Mouse (Mus musculus) skeletal muscle tissue, adult 2 months (tissue): Measurements from ENCODE around the gene Qsox1.

Experiments used
- DNase-seq: peaks from one replicate; pipeline ENCODE4 v3.0.0-alpha.2; 2012; ENCODE audit warnings: low read depth, low spot score

The Qsox1 gene

GRCm38 (mm10) chr1:155812581-155813499 is at the start of gene Qsox1:
Qsox1 (minus strand) TSS chr1:155812889.
- peak; percentile 76 for DNase-seq

GRCm38 (mm10) chr1:155854926-155855702 is 42.4 kb upstream of the Qsox1 start:
- no peak for DNase-seq

DNA sequence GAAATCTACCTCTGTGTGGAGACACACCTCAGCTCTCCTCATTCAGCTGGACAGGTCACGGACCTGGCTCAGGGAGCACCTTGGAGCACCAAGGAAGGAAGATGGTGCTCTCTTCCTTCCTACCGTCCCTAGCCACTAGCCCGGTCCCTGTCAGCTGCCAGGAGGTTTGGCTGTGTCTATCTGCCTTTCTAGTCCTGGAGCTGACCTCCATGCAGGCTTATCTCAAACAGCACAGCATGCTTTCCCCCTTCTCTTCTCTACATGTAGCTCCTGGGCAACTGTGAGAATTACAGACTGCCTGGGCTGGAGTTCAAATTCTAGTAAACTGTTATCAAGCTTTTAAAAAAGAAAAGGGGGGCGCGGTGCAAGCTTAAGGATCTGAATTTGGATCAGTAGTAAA is 40.3 kb upstream of the Qsox1 start:
- no peak for DNase-seq

DNA sequence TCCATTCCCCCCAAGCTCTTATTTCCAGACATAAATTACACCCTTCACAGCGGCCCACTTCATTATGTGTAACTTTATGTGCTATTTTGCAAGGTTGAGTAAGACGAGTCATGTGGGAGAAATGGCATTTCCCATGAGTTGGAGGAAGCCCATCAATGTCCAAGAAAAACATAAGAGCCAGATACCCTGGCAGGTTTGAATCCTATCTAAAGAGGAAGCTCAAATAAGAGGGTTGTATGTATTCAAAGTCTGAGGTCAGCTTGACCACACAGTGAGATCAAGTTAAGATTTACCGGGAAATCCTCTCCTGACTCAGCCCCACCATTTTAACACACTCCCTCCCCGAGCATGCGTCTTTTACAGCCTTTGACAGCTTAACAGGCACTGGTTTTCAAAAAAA is 31.5 kb upstream of the Qsox1 start:
- no peak for DNase-seq

DNA sequence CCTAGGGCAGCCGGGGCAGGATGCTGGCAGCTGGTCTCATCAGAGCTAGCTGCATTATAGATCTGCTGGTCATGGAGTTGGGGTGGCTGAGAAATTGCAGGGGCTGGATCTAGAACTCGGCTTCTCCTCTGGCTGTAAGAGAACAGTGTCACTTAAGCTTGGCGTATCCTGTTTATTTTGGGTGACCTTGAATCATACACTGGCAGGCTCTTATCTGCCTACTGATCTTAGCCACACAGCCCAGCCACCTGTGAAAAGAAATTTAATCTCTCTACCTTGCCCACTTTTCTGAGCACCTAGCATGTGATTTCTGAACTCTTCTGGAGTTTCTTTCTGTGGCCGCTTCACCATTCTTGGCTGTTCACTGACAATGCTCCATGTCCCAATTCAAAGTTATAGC is 30.8 kb upstream of the Qsox1 start:
- DNase-seq, result no peak

GRCm38 (mm10) chr1:155835667-155836066 is 23.0 kb upstream of the Qsox1 start:
- no peak for DNase-seq

GRCm38 (mm10) chr1:155833610-155834009 is 20.9 kb upstream of the Qsox1 start:
- DNase-seq, result no peak

- DNase-seq, result no peak
Observed at GRCm38 (mm10) chr1:155831958-155832357, 19.3 kb upstream of the Qsox1 start.

- DNase-seq, result no peak
Observed at GRCm38 (mm10) chr1:155830861-155831260, 18.2 kb upstream of the Qsox1 start.

GRCm38 (mm10) chr1:155827703-155828295 is 15.1 kb upstream of the Qsox1 start:
- no peak for DNase-seq

DNA sequence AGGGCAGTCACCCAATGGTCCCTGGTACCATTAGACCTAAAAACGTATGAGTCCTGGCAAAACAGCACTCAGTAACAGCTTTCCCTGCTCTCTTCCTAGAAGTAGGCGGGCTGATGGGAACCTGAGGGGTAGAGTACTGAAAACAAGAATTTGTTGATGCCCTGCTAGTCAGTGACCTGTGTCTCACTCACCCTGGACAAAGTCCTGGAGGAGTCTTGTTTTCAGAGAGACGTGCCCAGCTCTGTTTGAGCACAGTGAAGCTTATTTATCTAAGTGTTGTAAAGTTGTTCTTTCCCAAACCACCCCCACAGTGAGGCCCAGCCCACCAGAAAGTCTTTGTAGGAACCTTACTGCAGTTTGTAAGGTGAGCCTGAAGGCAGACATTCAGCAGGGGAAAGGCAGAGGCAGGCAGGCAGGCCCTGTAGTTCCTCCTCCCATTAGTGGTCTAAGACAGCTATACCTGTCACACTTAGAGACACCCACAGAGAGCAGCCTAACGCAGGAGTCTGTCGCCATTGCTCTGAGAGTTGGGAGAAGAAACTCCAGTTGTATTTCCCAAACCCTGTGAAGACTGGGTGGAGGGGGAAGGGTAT is 14.2 kb upstream of the Qsox1 start:
- no peak for DNase-seq

- DNase-seq, result no peak
Observed at GRCm38 (mm10) chr1:155825940-155826716, 13.4 kb upstream of the Qsox1 start.

DNA sequence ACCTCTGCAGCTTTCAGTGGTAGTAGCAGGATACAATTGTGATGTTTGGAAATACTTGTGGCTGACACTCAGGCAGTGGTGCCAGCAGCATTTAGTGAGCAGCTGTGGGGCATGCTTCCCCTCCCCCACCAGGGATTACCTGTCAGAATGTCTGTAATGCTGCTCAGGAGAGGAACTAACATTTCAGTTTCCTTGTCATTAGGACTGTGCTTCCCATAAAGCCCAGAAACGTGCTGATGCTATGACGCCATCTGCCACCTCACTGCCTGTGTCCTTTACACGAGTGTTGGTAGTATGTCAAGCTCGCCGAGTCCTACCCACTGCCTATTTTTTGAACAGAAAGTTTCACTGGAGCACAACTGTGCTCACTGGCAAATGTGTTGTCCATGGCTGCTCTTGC is 8.0 kb upstream of the Qsox1 start:
- DNase-seq, result no peak

GRCm38 (mm10) chr1:155816167-155816566 is 3.5 kb upstream of the Qsox1 start:
- no peak for DNase-seq

DNA sequence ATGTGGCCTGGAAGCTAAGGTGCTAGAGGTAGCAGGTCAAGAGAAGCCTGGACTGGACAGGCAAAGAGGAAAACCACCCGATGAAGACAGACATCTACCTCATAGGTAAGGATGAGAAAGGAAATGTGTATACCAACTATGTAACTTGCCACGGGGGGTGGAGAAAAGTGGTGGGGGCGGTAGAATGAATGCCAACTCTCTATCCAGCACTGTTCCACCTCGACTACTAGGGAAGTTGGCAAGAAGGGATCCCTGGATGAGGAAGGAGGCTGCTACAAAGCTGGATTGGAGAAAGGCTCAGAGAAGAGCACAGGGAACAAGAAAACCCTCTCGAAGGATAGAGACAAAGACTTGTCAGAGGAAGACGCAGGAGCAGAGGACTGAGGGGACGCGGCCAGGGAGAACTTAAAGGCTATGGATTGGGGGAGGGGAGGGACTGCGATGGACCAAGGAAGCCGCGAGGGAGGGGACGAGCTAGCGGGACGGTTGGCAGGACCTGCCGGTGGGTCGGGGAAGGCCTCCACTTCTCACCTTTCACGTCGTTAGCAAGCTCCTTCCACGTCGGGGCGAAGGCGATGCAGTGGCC is 601 bp downstream of the Qsox1 start:
- DNase-seq, result no peak

- no peak for DNase-seq
Observed at GRCm38 (mm10) chr1:155810616-155811015, 2.1 kb downstream of the Qsox1 start.

GRCm38 (mm10) chr1:155809706-155810442 is 2.8 kb downstream of the Qsox1 start:
- no peak for DNase-seq

DNA sequence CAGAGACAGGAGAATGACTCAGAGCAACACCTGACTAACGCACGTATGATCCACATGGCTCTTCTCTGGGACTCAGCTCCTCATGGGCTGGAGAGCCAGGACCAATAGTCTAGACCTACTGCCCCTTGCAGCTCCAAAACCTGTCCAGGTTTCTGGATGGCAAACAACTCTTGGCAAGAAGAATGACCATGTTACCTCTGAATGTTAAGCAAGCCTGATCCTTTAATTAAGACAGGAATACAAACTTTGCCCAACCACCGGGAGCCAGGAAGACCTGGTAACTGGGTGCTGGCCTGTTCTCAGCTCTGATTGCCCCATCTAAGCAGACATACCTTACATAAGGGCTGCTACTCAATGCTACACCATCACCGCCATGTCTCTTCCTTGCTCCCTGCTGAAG is 4.4 kb downstream of the Qsox1 start:
- no peak for DNase-seq

DNA sequence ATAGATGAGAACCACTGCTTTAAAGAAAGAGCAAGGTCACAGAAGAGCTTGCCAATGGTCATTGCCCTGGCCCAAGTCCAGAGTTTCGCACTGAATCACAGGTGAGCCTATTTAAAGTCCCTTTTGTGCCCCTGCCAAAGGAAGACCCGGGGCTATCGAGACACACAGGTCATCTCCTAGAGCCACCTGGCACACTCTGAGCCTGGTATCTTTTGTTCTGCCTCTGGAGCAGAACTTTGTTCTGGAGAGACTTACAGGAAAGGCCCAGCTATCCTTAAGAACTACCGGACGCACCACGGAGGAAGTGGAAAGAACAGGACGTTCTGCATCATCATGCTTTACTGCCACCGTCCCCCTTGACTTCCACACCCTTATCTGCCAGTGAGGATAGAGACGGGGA is 7.1 kb downstream of the Qsox1 start:
- no peak for DNase-seq
